Mouse (Mus musculus): ENCODE data around the gene Mettl23.

Mettl23 gene

DNA sequence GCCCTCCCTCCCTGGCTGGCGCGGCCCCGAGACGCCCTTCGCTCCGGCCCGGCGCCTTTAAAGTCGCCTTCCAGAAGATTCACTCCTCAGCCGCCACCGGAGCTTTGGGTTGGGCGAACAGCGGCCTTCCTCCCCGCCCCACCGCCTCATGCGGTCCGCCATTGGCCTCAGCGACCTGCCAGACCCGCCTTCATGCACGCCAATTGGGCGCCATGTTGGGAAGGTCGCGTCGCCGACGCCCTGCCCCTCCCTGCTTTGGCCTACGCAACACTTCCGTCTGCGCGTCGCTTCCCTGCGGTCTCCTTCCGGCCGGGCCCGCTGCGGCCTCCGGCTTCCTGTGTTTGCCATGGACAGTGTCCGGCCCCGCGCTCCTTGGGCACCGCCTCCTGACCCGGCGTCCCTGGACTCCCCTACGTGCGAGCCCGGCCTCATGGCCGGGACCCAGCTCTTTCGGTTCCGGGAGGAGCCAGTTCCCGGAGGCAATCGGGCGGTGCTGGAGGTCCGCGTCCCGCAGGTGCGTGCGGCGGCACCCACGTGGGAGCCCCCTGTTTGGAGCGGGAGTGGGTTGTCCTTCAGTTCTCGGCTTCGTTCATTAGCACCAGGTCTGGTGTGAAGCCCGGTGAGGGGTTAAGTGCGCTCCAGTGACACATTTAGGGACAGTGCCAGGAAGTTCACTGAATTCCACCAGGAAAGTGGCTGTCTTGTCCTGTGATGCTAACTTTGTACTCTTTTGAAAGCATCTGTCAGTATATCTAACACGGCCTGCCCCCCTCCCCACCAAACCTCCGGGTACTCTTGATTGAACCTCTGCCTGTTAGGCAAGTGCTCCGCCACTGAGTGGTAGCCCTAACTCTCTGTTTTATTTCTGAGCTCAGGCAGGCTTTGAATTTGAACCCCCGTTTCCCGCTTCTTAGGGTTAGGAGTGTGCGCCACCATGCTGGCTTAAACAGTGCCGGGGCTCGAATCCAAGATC lies at the start of gene Mettl23, which contains the start of gene Jmjd6:
Mettl23 (plus strand) TSS at position 18 of the 973 bp plus-strand sequence.
Jmjd6 (minus strand) TSS at position 189 of the 973 bp plus-strand sequence.
- peak; percentile 99 for DNase-seq (ENCODE audit: low read depth, low spot score)

DNA sequence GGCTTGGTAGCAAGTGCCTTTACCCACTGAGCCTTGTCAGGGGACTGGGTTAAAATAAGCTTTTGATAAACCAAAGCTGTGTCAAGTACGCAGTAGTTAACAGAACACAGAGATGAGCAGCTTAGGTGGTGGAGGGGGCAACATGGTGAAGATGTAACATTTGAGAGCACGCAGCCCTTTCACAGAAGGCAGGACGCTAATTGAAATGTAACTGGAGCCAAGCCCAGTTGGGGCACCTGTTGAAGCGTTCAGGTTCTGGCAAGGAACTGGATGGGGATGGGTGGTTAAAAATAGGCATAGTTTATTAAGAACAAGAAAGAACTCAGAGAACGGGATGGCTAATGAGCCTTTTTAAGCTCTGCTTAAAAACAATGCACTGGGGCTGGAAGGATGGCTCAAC lies 43.7 kb upstream of the Mettl23 start:
- DNase-seq (ENCODE audit: low read depth, low spot score), result no peak

DNA sequence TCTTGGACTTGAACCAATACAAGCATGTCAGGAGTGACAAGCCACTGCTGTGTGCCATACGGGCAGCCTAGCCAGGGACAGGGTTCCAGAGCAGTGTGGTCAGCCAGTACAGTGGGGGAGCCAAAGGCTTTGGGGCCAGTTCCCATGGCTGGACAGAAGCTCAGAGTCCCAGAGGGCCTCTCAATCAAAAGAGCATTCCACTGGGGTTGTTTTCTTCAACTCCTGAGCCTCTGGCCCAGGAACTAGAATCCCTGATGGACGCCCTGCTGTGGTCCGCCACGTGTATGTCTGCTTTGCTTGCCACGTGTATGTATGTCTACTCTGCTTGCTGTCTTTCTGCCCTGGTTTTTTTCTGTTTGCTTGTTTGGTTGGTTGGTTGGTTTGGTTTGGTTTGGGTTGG lies 42.0 kb upstream of the Mettl23 start:
- DNase-seq (ENCODE audit: low read depth, low spot score), result no peak

DNA sequence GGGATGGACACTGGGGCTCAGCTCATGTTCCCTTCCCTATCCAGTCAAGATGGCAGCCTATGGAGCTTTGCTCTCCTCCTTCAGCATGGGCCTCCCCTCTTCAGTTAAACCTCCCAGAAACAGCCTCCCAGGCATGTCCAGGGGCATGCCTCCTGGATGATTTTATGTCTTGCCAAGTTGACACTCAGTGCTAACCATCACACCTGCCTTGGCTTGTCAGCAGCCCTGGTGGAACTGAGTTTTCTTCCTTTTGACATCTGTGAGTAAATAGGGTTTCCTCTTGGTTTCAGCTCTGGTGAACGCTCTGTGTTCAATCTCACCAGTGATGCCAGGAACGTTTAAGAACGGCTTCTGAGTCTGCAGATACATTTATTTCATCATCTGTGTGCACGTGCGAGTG lies 40.4 kb upstream of the Mettl23 start:
- no peak for DNase-seq (ENCODE audit: low read depth, low spot score)

DNA sequence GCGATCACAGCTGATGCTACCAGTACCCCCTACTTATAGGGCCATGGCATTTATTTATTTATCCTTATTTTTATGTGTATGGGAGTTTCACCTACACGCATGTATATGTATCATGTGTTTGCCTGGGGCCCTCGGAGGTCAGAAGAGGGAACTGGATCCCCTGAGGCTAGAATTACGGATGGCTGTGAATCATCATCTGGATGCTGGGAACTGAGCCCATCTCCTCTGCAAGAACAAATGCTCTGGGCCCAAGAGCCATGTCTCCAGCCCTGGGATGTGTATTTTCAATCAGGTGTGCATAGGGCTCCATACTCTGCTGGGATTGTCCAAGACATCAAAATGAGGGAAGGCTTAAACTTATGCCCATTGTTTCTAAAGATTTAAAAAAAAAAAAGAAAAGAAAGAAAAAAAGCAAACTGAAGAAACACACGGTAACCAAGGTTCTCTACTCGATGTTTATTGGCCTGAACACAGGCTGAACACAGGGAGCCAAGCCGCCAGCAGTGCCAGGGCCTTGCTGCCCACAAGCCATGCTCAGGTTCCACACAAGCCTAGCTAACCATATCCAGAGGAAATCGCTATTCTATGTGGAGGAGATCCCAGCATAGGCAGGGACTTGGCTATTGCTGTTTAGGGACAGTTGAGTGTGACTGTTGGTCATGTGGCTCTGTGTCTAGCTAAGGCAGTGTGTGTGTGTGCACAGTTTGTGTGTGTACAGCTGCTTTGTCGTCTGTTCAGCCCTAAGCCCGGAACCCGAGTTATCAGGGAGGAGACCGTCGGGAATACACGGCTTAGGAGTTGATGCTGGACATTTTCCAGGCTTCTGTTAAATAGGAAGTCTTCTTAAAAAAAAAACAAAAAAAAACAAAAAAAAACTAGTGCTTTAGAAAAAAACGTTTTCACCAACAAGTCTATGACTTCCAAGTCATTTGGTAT lies 36.7 kb upstream of the Mettl23 start:
- no peak for DNase-seq (ENCODE audit: low read depth, low spot score)

DNA sequence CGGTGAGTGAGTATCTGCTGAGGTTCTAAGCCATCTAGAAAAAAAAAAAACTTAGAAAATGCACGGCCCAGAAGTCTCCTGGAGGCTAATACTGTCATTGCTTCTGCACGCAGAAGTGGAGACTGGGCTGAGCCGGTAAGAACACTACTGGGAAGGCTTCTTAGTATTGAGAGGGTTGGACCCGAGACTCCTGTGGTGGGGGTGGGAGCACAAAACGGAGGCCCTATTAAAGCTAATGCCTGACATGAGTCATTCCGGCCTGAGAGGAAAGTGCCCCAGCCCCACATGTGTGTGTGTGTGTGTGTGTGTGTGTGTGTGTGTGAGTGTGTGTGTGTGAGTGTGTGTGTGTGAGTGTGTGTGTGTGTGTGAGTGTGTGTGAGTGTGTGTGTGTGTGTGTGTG lies 36.0 kb upstream of the Mettl23 start:
- no peak for DNase-seq (ENCODE audit: low read depth, low spot score)

DNA sequence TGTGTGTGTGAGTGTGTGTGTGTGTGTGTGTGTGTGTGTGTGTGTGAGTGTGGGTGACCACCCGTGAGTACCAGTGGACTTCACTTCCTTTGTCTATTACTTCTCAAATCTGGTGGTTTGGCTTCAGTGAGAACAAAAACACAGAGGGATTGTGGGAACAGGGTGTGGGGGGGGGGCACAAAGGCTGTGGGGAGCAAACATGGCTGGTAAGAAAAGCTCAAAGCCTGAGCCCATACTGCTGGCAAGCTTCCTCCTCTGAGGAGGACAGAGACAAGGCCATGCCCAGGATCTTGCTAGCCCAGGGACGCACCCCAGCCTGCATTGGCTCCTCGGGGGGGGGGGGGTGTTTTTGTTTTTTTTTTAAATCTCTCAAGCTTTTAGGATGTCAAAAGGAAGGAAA lies 35.6 kb upstream of the Mettl23 start:
- DNase-seq (ENCODE audit: low read depth, low spot score), result no peak

DNA sequence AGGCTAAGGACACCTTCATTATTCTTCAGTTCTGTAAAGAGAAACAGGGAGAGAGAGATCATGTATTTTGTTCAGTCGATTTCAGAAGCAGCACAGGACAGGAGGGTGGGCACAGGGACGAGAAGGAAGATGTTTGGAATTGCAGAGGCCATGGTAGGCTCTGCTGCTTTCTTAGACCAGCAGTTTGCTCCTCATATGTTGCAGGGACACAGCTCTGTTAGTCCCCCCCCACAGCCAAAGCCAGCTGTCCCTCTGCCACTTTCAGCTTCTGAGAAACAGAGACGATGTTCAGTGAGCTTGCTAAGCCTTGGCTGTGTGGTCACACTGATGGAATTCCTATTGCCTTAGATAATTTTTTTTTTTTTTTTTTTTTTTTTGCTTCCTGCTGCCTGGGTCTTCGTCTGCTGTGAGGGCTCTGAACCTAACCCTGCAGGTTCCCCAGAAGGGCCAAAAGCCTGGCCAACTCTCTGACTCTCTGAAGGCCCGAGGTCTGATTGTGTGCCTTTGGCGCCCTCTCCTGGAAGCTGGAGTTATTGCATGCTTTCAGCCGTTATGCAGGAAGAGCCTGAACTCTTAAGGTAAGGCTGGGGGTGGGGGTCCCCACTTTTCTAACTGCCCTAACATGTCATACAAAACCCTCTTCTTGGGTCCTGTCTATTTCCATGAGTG lies 35.0 kb upstream of the Mettl23 start:
- peak; percentile 54 for DNase-seq (ENCODE audit: low read depth, low spot score)

DNA sequence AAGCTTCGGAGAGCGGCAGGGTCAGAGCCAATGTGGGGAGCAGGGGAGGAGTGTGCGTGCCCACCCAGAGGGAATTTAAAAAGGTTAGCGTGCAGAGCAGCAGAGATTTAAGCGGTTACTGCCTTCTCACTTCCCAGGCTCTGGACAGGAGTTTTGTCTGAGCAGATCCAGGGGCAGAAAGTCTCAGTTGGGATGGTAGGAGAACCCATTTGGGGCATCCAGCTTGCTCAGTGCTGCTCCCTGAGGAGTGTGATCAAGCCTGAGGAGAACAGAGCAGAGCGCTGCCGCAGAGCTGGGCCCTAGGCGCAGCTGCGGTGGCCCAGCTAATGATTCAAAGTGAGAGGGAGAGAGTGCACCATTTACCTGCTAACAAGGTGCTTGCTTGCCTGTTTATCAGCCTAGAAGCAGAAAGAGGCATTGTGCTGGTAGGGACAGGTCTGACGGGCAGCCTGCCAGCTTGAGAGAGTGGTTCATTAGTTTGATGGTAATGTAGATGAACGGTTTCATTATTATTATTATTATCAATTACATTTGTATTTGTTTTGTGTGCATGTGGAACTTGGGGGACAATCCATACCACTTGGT lies 34.2 kb upstream of the Mettl23 start:
- no peak for DNase-seq (ENCODE audit: low read depth, low spot score)

DNA sequence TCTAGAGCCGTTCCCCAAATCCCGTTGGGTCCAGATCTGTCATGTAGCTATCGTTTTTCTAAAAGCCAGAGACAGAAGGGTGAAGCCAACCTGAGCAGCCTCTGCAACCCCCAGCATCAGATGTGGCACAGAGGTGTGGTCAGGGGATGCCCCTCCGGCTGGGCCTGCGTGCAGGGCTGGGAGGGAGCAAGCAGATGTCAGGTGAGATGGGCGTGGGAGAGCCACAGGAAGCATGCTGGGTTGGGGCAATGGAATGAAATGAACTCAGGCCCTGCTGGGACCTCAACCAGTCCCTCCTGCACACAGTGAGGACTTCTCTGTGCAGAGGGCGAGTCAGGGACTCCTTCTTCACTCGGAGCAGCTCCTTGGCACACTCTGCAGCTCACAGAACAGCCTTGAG lies 33.6 kb upstream of the Mettl23 start:
- DNase-seq (ENCODE audit: low read depth, low spot score), result no peak

DNA sequence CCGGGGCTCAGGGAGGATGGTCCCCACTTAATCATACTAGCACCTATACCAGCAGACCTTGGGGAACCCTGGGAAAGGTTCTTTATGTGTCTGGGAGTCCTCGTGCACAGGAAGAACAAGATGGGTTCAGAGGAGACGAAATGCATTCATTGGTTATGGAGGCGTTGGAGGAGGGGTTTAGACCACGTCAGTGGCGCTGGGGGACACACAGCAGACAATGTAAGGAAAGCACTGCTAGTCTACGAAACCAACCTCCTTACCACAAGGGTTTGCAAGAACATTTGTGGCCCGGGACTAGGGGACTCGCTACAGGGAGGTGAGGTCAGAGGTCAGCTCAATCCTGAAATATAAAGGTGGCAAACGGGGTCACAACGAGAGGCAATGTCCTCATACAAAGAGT lies 32.5 kb upstream of the Mettl23 start:
- no peak for DNase-seq (ENCODE audit: low read depth, low spot score)

DNA sequence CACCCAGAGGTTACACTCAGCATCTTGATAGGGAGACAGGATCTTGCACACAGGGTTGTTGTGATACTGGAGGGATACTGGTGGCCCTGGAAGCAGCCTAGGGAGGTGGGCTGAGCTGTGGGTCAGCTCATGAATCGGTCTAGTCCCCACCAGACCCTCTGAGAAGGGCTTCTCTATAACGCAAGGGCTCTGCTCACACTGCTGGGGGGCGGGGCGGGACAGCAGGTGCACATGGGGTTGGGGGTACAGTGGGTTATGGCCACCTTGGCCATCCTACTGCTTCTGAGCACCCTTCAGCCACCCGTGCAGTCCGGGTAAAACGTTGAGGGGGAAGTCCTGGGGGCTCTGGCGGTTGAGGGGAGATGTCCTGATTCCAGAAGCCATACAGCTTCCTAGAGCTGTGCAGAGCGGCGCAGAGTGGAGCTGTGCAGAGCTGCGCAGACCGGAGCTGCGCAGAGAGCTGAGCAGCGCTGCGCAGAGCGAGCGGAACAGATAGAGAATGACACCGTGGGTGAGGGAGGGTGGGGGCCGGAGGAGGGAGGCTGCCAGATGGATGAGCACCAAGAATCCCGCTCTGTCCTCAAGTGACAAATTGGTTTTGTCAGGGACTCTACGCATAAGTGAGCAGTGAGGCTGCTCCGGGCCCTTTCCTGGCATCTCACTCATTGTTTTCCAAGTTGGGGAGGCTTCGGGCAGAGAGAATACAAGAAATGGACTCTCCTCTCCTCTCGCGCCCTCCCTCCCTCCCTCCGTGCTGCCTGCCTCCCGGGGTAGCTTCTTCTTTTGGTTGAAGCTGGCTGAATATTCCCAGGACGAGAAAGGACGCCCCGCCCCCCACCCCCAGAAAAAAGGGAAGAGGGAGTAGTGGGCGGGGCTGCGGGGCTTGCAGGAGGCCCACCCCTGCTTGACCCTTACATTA lies 31.8 kb upstream of the Mettl23 start:
- DNase-seq (ENCODE audit: low read depth, low spot score), result peak; percentile 50

DNA sequence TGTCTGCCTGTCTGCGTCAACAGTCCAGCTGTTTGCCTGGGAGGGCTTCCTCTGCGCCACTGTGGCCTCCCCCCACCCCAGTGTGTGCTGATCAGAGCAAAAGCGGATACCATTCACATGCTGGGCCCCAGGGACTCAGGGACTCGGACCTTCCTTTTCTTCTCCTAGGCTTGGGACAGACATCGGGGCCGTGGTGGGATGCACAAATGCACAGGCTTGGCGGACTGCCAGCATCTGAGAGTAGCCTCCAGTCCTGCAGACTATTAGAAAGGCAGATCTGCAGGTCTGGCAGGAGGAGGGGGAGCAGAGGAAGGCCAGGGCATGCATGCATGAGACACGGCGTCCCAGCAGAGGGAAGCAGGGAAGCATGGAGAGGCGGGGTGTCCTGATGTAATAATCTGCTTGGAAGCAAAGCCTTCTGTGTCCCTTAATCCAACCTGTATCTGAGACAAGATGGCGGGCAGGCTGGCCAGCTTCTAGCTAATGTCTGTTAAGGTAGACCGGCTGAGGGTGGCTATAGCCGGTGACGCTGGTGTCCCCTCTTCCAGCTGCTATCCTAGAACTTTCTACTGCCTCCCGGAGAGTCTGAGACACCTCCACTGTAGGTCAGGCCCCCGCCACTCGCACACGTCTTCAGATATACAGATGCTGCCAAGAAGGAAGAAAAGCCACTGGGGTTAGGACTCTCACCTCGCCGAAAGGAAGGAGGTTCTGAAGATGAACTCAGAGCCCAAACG lies 30.1 kb upstream of the Mettl23 start:
- no peak for DNase-seq (ENCODE audit: low read depth, low spot score)

DNA sequence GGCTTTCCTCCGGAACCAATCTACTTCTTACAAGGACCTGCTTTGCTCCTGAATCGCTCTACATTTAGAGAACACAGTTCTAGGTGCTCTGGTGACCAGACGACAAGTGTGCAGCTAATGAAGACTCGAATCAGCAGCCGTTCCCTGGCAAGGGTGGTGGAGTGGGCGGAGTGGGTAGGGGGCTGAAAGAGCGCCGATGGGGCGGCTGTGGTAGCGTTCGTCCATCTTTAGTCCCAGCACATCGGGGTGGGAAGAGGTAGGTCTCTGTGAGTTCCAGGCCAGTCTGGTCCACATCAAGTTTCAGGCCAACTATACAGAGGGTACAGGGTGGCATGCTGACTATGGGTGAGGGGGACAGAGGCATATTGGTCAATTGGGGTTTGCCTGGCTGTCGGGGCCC lies 29.5 kb upstream of the Mettl23 start:
- DNase-seq (ENCODE audit: low read depth, low spot score), result no peak

DNA sequence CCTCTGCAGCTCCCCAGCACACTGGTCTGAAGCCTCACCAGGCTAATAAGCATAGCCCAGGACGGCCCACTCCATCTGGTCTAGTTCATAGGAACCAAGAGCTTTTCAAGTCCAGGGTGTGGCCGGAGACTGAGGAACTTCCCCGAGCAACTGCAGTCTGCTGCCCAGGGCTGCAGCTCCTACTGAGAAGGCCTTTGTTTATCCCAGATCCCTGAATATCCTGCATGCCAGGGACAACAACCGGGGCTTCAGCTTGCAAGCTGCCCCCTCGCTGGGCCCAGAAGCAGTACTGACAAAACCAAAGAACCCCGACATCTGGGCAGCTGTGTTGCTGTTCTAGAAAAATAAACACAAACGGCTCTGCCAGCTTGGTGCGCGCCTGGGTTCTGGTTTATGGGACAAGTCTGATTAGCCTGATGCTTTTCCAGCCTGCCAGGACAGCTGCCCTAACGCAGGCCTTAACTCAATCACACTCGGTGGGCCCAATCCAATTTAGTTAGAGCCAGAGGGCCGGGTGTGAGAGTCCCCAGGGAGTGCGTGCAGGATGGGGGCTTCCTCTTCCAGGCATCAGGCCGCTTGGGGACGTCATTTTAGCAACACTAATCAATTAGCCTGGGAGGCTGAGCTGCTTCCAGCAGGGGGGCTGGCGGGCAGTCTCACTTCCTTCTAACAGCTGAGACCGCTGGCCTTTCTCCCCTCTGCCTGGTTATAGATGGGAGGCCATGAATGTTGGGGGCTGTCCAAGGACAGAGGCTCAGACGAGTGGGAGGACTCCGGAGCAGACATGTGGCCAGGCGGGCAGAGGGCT lies 28.8 kb upstream of the Mettl23 start:
- DNase-seq (ENCODE audit: low read depth, low spot score), result no peak

DNA sequence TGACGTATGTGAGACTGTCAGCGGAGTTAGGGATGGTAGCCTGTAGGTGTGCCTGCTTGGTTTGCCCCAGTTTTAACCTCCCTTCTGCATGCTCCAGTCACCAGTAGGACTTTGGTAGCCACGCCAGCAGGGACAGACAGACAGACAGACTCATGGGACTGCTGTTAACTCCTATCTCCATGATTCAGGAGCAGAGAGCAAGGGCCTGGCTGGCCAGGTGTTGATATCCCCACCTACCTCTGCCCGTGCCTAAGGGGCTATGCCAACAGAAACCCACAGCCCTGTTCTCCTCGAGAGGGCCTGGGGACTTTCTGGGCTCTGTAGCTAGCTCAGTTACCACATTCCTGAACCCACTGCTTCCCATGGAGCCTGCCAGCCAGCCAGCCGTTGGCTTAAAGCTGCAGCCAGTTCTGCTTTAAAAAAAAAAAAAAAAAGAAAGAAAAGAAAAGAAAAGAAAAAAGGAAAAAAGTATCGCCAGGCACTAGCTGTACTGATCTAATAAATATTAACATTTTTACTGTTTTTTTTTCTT lies 28.1 kb upstream of the Mettl23 start:
- no peak for DNase-seq (ENCODE audit: low read depth, low spot score)

DNA sequence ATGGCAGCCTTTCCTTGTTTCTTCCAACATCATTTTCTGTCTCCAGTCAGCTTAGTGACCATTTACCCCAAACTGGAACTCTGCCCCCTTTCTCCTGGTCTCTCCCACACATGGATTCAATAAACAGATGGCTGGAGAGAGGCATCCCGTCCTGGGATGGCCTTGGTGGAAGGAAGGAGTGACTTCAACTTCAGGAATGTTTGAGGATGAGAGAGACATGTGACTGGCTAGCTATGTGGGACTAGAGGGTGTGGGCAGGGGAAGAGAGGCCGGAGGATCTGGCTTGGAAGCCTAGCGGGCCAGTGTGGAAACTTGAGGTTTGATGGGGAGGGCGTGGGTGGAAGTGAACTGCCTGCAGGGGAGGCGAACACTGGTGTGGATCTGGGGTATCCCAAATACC lies 26.3 kb upstream of the Mettl23 start:
- no peak for DNase-seq (ENCODE audit: low read depth, low spot score)

DNA sequence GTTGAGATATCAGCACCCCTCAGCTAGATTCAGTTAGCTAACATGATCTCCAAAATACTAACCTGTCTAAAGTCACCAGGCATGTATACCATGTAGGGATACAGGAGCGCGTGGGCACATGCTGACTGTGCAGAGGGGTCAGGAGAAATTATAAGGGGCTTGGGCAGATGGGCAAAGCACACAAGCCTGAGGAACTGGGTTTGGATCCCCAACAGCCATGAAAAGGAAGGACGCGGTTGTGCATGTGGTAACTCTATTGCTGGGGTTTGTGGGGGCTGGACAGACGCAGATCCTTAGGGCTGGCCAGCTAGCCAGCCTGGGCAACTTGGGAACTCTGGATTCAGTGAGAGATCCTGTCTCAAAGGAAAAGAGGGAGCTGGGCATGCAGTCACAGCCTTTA lies 25.5 kb upstream of the Mettl23 start:
- no peak for DNase-seq (ENCODE audit: low read depth, low spot score)
